Mouse (Mus musculus) adrenal gland, postnatal 36 days (tissue): ENCODE data around the gene Casc3. TPM values are rescaled to one million over a fixed set of nuclear protein-coding genes. Genes with fewer than 3 reads are reported as not detected.
"Not testable (repeated sequence)": the region's sequence is repeated elsewhere in the genome, so short reads cannot be mapped to it uniquely, and the experiment has no call there.

Source experiments
- DNase-seq, 2 experiments: peaks; one replicate each; pipeline ENCODE4 v3.0.0; 2021; ENCODE audit warnings: mixed read lengths in 1 of 2
- total RNA-seq, 2 experiments: library from RNA; stranded (reverse); gene quantifications; 2 replicates each; pipeline ENCODE4 v1.2.3; 2021

The Casc3 gene
- total RNA-seq, 2 experiments from 2014 or later, result 29.6 to 34.3 TPM

DNA sequence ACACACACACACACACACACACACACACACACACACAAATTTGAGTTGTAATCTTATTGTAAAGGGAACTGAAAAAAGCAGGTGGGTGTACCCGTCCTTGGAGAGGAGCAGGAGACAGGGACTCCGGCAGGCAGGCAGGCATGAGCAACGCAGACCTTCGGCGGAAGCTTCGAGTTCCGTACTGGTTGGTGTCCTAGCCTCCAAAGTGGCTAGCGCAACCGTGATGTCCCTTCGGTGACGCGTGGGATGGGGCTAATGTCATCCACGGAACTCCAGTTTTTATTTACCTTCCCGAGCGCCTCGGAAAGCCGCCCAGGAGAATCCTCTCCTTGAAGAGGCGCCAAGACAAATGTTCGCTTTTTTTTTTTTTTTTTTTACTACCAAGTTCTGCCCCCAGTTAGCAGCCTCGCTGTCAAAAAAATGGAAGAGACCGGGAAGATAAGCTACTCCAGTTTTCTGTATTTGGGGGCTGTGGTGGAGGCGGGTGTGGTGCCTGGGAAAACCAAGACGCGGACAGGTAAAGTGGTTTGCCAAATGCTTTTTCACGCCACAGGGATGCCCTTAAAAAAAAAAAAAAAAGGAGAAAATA lies 15.4 kb upstream of the Casc3 start:
- DNase-seq, result no peak

GRCm38 (mm10) chr11:98789824-98790223 lies 14.9 kb upstream of the Casc3 start:
- DNase-seq, result no peak

GRCm38 (mm10) chr11:98790631-98791205 lies 14.0 kb upstream of the Casc3 start:
- no peak for DNase-seq

DNA sequence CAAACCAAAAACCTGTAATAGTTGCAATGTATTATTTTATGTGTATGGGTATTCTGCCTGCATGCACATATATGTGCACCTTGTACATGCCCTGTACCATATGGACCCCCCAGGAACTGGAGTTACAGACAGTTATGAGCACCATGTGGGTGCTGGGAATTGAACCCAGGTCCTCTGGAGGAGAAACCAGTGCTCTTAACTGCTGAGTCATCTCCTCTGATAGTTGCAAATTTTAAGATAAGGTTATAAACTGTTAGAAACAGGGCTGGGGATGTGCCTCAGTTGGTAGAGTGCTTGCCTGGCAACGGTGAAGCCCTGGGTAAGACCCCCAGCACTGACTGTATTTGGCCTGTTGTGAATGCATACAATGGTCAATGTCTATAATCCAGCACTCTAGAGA lies 13.3 kb upstream of the Casc3 start:
- no peak for DNase-seq

DNA sequence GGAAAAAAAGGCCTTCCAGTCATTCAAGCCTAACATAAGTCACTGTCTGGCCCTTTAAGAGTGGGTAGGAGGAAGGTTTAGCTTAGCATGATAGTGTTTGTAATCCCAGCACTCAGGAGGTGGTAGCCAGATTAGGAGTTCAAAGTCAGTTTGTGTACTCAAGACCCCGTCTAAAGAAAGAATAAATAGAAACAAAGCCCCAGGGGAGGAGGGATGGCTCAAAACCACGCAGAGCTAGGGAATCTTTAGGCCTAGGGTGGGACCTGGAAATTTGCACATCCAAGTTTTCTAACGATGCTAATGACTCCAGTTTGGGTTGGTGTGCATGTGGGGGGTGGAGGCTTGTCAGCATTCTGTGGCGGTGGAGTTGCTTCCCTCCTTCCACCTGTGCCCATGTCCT lies 12.6 kb upstream of the Casc3 start:
- no peak for DNase-seq

DNA sequence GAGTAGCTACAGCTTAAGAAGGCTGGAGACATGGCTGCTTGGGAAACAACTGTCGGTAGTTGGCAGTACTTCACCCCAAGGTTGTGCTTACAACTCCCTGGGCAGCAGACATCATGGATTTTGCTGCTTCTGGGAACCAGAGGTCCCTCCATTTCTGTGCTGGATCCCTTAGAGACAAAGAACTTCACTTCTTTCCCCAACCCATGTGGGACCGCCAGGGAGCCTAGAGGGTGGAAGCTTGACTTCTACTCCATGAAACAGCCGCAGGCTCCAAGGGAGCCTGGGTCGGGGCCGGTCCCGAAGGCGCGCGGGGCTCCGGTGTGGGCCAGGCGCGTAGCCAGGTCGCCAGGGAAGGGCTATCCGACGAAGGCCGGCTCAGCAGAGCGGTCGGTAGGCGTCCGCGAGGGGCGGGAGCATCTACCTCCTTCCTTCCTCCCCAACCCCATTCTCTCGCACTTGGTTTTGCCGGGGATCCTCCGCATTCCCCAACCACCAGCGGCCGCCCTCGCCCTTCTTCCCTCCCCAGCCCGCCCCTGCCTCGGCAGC lies 10.2 kb upstream of the Casc3 start:
- peak; percentile 87 to 89 for DNase-seq

GRCm38 (mm10) chr11:98795015-98795713 lies 9.5 kb upstream of the Casc3 start, which contains the start of gene Msl1:
Gene Msl1 (plus strand): TSS chr11:98795516.
- DNase-seq, result peak; percentile 92 to 94

DNA sequence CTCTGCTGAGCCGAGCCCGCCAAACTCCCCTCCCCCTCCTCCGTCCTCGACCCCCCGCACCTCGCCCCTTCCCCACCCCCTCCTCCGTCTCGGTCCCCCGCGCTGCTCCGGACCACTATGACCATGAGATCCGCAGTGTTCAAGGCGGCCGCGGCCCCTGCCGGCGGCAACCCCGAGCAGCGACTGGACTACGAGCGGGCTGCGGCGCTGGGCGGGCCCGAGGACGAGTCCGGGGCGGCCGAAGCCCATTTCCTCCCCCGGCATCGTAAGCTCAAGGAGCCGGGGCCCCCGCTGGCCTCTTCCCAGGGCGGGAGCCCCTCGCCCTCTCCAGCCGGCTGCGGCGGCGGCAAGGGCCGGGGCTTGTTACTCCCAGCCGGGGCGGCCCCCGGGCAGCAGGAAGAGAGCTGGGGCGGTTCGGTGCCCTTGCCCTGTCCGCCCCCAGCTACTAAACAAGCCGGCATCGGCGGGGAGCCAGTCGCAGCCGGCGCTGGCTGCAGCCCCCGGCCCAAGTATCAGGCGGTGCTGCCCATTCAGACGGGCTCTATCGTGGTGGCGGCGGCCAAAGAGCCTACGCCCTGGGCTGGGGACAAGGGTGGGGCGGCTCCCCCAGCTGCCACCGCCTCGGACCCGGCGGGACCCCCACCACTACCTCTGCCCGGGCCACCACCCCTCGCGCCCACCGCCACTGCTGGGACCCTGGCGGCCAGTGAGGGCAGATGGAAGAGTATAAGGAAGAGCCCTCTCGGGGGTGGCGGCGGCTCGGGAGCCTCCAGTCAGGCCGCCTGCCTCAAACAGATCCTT lies 8.8 kb upstream of the Casc3 start:
- peak; percentile 58 to 66 for DNase-seq

DNA sequence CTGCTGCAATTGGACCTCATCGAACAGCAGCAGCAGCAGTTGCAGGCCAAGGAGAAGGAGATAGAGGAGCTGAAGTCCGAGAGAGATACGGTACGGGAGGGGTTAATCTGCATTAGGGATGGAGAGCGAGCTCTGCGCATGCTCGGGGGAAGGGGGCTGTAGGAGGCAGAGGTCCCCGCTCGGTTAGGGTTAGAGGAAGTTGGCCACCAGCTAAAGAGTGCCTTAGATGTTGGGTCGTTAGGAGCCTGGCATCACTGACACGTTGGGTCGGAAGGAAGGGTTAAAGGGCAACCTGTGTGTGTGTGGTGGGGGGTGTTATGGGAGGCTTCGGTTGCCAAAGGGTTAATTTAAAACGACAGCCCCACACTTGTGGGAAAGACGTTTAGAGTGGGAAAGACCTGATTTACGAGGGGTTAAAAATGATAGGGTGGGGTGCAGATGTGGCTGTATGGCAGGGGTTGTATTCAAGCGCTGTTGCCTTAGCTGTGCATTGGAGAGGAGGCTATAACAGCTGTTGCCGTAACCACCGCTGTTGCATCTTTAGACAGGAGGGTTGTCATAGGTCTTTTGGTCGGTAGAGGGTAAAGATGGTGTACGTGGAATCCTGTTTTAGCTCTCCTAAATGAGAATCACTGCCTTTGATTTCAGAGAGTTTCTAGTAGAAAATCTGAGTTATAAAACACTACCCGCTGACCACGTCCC lies 8.0 kb upstream of the Casc3 start:
- DNase-seq, result peak; percentile 71 to 81

- peak; percentile 21 to 41 for DNase-seq
Measured at GRCm38 (mm10) chr11:98797306-98797705, 7.4 kb upstream of the Casc3 start.

DNA sequence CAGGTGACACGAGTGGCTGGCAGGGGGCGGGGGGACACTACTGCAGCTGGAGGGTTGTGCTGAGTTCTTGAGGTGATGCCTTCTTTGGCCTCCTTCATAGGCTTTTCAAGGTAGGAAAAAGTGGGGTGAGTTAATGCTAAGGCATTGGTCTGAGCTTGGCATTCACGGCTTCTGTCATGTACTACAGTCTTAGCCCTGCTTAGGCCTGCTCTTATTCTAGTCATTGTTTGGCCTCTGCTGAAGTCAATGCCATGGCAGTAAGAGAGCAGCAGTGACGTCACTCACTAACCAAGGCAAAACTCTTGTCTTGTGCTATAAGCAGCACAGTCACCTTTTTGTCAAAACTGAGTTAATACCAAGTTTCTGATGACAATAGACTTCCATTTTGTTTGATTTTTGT lies 6.8 kb upstream of the Casc3 start:
- peak; percentile 25 to 38 for DNase-seq

GRCm38 (mm10) chr11:98808417-98808816 lies 3.7 kb downstream of the Casc3 start:
- DNase-seq, result no peak

DNA sequence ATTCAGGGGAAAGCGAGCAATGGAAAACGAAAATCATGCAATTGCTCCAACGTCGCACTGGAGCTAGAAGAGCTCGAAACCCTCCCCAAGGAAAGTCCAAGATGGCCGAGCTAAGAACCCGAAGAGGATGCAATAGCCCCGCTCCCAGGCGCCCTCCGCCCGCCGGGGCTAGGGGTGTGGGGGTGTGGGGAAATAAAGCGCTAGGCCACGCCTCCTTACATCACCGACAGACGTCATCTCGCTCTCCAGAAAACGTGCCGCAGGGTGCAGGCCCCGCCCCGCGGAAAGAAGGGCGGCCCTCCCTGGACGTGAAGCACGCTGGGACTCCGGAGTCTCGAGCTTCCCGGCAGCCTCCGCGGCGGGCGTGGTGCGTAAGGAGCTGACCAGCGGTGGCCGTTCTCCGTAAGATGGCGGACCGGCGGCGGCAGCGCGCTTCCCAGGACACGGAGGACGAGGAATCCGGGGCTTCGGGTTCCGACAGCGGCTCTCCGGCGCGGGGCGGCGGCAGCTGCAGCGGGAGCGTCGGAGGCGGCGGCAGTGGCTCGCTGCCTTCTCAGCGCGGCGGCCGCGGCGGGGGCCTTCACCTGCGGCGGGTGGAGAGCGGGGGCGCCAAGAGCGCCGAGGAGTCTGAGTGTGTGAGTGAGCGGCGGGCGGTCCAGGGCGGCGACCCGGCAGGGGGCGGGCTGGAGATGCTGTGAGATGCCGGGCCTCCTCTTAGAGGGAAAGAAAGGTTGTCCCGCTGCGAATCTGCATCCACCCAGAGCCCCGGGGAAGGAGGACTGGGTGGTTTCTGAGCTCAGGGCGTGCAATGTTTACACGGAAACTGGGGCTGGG lies 5.0 kb downstream of the Casc3 start:
- DNase-seq, result peak; percentile 99

DNA sequence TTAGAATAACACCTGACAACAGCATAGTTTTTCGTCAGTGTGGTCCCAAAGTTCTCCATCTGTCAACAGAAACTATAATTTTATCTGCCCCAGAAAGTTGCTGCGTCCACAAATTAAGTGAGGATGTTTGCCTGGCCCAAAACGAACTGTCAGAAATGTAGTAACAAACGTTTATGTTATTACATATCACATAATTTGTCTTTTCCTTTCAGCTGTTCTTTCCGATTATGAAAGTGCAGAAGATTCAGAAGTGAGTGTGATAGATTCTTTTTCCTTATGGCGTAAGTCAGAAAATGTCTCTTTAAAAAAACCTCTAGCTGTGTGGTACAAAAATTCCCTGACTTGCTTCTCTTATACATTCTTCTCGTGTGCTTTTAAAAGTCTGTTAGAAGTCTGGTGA lies 6.0 kb downstream of the Casc3 start:
- no peak for DNase-seq

- no peak for DNase-seq
Measured at GRCm38 (mm10) chr11:98816706-98817239, 12.1 kb downstream of the Casc3 start.

DNA sequence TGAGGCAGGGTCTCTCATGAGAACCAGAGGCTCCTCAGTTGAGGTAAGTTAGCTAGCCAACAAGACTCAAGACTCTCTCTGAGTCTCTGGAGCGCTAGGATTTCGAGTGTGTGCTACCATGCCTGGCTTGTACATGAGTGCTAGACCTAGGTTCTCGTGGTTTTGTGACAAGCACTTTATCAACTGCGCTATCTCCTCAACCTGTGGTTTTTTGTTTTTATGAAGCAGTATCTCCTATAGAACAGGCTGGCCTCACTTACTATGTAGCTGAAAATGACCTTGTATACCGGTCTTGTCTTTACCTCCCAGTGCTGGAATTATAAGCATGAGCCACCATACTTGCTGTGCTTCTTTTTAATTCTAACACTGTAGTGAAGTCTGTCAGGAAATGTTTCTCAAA lies 16.3 kb downstream of the Casc3 start:
- DNase-seq, result no peak

- not testable (repeated sequence) for DNase-seq
Measured at GRCm38 (mm10) chr11:98826071-98826470, 21.4 kb downstream of the Casc3 start.

DNA sequence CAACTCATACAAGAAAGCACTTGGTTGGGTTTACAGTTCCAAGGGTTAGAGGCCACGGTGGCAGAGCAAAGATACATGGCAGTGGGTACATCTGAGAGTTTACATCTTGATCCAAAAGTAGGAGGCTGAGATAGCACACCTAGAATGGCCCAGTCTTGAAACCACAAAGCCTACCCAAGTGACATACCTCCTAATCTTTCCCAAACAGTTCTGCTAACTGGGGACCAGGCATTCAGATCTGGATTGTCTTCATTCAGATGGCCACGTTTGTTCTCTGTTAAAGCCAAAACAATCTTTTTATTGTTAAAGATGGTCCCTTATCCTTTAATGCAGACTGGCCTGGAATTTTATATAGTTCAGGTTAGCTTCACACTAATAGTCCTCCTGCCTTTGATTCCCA lies 23.2 kb downstream of the Casc3 start:
- no peak for DNase-seq

- peak; percentile 33 to 41 for DNase-seq
Measured at GRCm38 (mm10) chr11:98829091-98829775, 24.5 kb downstream of the Casc3 start.

DNA sequence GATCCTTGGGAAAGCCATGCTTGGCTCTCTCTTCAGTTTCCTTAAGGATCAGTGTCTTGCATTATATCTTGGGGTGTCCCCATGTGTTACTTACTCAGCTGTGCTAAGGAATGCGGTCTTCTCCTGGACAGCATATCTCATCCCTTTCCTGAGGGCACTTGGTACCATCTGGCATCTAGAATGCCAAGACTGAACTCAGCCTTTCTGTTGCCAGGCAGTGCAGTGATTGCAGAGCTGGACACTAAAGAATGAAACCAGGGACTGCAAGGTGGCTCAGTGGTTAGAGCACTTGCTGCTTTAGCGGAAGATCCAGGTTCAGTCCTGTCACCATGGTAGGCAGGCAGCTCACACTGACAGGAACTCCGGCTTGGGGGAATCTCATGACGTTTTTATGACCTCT lies 25.2 kb downstream of the Casc3 start:
- DNase-seq, result no peak
